Mouse (Mus musculus) embryo, embryonic 9.5 days (tissue): ENCODE measurements around the gene Rnf168.
A peak's percentile ranks its signal among the peaks of the same experiment; 100 is the strongest.

Experiments used
- DNase-seq: peaks from one replicate; pipeline ENCODE4 v3.0.0-alpha.2; 2017; ENCODE audit errors: extremely low spot score

The Rnf168 gene

GRCm38 (mm10) chr16:32312859-32313258, 35.6 kb downstream of the Rnf168 start:
- no peak for DNase-seq

GRCm38 (mm10) chr16:32316601-32317000, 39.3 kb downstream of the Rnf168 start:
- no peak for DNase-seq

DNA sequence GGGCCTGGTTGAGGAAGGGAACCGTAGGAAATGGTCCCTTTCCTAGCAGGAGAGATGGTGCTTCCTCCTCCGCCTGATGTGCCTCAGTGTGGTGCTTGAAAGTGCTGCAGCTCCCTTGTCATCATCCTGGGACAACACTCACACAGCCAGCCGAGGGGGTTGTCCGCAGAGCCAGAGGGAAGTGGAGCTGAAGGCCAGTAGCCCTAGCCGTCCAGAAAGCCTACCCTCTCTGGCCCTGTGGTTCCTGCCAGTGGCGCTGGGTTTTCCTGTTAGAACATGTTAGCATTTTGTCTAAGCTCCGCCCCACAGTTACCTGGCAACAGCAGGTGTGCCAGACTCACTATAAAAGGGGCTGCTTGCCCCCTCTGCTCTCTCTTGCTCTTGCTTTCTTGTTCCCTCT, 46.7 kb downstream of the Rnf168 start:
- no peak for DNase-seq

DNA sequence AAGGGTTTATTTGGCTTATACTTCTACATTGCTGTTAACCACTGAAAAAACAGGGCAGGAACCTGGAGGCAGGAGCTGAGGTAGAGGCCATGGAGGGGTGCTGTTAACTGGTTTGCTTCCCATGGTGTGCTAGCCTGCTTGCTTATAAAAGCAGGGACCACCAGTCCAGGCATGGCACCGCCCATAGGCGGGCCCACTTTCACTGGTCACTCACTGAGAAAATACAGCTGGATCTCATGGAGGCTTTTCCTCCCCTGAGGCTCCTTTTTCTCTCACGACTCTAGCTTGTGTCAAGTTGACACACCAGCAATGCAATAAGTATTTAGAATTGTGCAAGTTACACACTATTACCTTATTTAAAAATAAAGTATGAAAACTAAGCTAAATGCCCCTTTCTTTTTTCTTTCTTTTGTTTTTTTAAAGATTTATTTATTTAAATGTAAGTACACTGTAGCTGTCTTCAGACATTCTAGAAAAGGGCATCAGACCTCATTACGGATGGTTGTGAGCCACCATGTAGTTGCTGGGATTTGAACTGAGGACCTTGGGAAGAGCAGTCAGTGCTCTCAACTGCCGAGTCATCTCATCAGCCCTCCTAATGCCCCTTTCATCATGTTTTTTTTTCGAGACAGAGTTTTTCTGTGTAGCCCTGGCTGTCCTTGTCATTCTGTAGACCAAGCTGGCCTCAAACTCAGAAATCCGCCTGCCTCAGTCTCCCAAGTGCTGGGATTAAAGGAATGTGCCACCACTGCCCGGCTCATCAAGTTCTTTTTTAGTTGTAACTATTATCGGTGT, 53.8 kb downstream of the Rnf168 start:
- no peak for DNase-seq

DNA sequence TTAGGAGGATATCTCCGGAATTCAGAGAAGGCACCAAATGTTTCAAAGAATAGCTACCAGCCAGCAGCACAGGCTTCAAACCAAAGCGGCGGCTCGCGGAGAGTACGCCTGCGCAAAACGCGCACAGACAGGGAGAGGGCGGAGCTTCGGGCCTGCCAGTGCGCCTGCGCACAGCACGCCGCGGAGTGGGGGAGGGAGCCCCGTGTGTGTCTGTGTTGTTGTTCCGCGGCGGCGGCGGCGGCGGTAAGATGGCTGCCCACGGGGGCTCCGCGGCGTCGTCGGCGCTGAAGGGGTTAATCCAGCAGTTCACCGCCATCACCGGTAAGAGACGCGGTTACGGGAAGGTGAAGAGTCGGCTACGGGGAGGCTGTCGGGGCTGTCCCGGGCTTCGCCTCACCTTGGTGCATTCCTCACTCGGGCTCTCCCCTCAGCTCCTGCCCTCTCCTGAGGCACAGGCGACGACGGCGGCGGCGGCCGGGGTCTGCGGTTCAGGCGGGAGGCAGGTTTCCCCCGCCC, 54.8 kb downstream of the Rnf168 start, which contains the start of gene Ubxn7:
Gene Ubxn7 (plus strand): TSS at position 218 of the 516 bp plus-strand sequence.
- peak; percentile 99 for DNase-seq

- peak; percentile 77 for DNase-seq
These were observed 55.6 kb downstream of the Rnf168 start for GRCm38 (mm10) chr16:32332556-32333511.

GRCm38 (mm10) chr16:32335146-32335545, 57.9 kb downstream of the Rnf168 start:
- DNase-seq: no peak

GRCm38 (mm10) chr16:32336026-32336780, 58.9 kb downstream of the Rnf168 start:
- DNase-seq: no peak

DNA sequence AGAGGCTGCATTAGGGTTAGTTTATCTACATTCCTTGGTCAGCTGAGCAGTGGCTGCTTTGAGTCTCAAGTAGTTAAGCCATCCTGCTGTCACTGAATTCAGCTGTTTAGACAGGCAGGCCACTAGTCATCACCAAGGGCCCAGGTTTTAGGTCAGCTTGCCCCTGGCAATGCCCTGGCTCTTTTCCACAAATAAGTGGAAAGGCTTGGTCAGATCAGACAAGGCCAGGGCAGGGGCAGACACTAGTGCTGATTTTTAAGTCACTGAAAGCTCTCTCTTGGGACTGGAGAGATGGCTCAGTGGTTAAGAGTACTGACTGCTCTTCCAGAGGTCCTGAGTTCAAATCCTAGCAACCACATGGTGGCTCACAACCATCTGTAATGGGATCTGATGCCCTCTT, 59.7 kb downstream of the Rnf168 start:
- DNase-seq: no peak

GRCm38 (mm10) chr16:32340451-32340850, 63.2 kb downstream of the Rnf168 start:
- DNase-seq: no peak

GRCm38 (mm10) chr16:32345521-32345920, 68.3 kb downstream of the Rnf168 start:
- DNase-seq: no peak

GRCm38 (mm10) chr16:32350776-32351175, 73.5 kb downstream of the Rnf168 start:
- DNase-seq: no peak
